Mouse (Mus musculus): ENCODE results near the gene Agrn. TPM values are rescaled to one million over a fixed set of nuclear protein-coding genes. Genes with fewer than 3 reads are reported as not detected.
"Not testable (repeated sequence)": the region's sequence is repeated elsewhere in the genome, so short reads cannot be mapped to it uniquely, and the experiment has no call there.

Agrn gene
- polyA plus RNA-seq, 1 experiment, result 37.5 TPM

DNA sequence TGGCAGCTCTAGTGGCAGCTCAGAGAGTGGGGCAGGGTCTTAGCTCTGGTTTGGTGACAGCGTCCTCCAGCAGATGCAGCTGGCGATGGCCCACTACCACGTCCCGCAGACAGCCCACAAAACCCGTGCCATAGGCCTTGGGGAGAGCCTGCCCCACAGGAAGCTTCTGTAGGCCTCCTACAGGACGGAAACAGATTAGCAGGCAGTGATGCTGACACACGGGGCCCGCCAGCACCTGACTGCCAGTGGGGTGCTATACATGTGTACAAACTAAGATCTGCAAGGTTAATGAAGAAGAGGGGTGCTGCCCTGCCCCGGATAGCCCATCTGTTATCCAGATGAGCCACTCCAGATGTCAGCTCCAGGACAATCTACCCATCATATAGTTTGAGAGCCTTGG is 30.8 kb downstream of the Agrn start:
- Histone ChIP-seq H3K4me3 (replicated peaks; ENCODE audit: control insufficient read depth, low read depth, low read length) (no peak overlapping the region), H3K27ac (ENCODE audit: control insufficient read depth, insufficient read depth, low read depth, low read length, poor library complexity) (no peak overlapping the region), H3K4me1 (ENCODE audit: control insufficient read depth, insufficient read depth, low read length) (no peaks in the 10 kb centered on the region)
- TF ChIP-seq POLR2A (IDR thresholded peaks at IDR 0.05; ENCODE audit: borderline replicate concordance, control insufficient read depth, low read depth, low read length) (no peak), CTCF (IDR thresholded peaks at IDR 0.05; ENCODE audit: control insufficient read depth, insufficient read depth, low read length) (peak; percentile 20; the same call in 1 of the 2 replicates)
- 49% methylated on average over 9 of the region's 9 CpGs for WGBS

- Histone ChIP-seq H3K27ac (ENCODE audit: control insufficient read depth, insufficient read depth, low read depth, low read length, poor library complexity) (no peak overlapping the region), H3K4me1 (ENCODE audit: control insufficient read depth, insufficient read depth, low read length) (no peaks in the 10 kb centered on the region), H3K4me3 (replicated peaks; ENCODE audit: control insufficient read depth, low read depth, low read length) (no peak overlapping the region)
- 82% methylated on average over 3 of the region's 3 CpGs for WGBS
- TF ChIP-seq POLR2A (IDR thresholded peaks at IDR 0.05; ENCODE audit: borderline replicate concordance, control insufficient read depth, low read depth, low read length) (no peak), CTCF (IDR thresholded peaks at IDR 0.05; ENCODE audit: control insufficient read depth, insufficient read depth, low read length) (no peak)
Measured at GRCm38 (mm10) chr4:156154771-156155170, 42.5 kb downstream of the Agrn start.

- H3K4me3 ChIP-seq (replicated peaks; ENCODE audit: control insufficient read depth, low read depth, low read length); H3K27ac ChIP-seq (ENCODE audit: control insufficient read depth, insufficient read depth, low read depth, low read length, poor library complexity); H3K4me1 ChIP-seq (ENCODE audit: control insufficient read depth, insufficient read depth, low read length): not testable (repeated sequence)
- WGBS, result 81% methylated on average over 10 of the region's 10 CpGs
Measured at GRCm38 (mm10) chr4:156150887-156151286, 46.4 kb downstream of the Agrn start.

DNA sequence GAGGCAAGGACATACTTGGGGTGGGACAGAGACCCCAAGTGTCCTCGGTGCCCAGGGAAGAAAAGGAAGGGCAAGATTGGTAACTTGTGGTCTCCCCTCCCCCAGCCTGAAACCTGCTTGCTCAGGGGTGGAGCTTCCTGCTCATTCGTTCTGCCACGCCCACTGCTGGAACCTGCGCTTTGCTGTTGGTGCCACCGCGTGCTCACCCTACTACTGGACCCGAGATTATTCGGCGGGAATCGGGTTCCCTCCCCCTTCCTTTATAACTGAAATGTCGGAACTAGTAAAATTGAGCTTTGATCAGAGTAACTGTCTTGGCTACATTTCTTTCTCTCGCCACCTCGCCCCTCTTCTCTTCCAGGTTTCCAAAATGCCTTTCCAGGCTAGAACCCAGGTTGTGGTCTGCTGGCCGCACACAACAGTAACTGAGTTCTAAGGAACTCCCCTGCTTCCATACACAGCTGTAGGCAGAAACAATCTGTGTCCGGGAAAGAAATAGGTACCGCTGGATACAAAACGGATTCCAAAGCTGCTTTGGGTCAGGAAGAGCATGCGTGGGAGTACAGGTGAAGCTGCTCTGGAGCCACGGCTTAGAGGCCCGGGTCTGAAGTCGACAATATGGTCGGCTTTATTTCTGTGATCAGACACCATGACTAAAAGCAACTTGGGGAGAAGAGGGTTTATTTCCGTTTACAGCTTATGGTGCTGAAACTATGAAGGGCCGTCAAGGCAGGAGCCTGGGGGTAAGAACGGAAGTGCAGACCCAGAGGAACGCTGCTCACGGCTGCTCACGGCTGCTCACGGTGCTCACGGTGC is 60.8 kb downstream of the Agrn start:
- Histone ChIP-seq H3K27ac (ENCODE audit: control insufficient read depth, insufficient read depth, low read depth, low read length, poor library complexity) (no peak overlapping the region), H3K4me1 (ENCODE audit: control insufficient read depth, insufficient read depth, low read length) (no peaks in the 10 kb centered on the region; the same call in 1 of the 2 replicates), H3K4me3 (replicated peaks; ENCODE audit: control insufficient read depth, low read depth, low read length) (no peak overlapping the region)
- TF ChIP-seq CTCF (IDR thresholded peaks at IDR 0.05; ENCODE audit: control insufficient read depth, insufficient read depth, low read length), result no peak
- no peak for TF ChIP-seq POLR2A (IDR thresholded peaks at IDR 0.05; ENCODE audit: borderline replicate concordance, control insufficient read depth, low read depth, low read length)
- WGBS, result 88% methylated on average over 30 of the region's 30 CpGs

- 87% methylated on average over 14 of the region's 14 CpGs for WGBS
- Histone ChIP-seq H3K4me3 (replicated peaks; ENCODE audit: control insufficient read depth, low read depth, low read length) (no peak overlapping the region), H3K27ac (ENCODE audit: control insufficient read depth, insufficient read depth, low read depth, low read length, poor library complexity) (no peak overlapping the region), H3K4me1 (ENCODE audit: control insufficient read depth, insufficient read depth, low read length) (no peaks in the 10 kb centered on the region; the same call in 1 of the 2 replicates)
- TF ChIP-seq CTCF (IDR thresholded peaks at IDR 0.05; ENCODE audit: control insufficient read depth, insufficient read depth, low read length) (no peak), POLR2A (IDR thresholded peaks at IDR 0.05; ENCODE audit: borderline replicate concordance, control insufficient read depth, low read depth, low read length) (no peak)
Measured at GRCm38 (mm10) chr4:156135801-156136200, 61.5 kb downstream of the Agrn start.

GRCm38 (mm10) chr4:156135112-156135511 is 62.2 kb downstream of the Agrn start:
- WGBS, result 89% methylated on average over 13 of the region's 13 CpGs
- Histone ChIP-seq H3K4me3 (replicated peaks; ENCODE audit: control insufficient read depth, low read depth, low read length) (no peak overlapping the region), H3K27ac (ENCODE audit: control insufficient read depth, insufficient read depth, low read depth, low read length, poor library complexity) (no peak overlapping the region), H3K4me1 (ENCODE audit: control insufficient read depth, insufficient read depth, low read length) (no peaks in the 10 kb centered on the region; the same call in 1 of the 2 replicates)
- TF ChIP-seq CTCF (IDR thresholded peaks at IDR 0.05; ENCODE audit: control insufficient read depth, insufficient read depth, low read length) (no peak), POLR2A (IDR thresholded peaks at IDR 0.05; ENCODE audit: borderline replicate concordance, control insufficient read depth, low read depth, low read length) (no peak)

DNA sequence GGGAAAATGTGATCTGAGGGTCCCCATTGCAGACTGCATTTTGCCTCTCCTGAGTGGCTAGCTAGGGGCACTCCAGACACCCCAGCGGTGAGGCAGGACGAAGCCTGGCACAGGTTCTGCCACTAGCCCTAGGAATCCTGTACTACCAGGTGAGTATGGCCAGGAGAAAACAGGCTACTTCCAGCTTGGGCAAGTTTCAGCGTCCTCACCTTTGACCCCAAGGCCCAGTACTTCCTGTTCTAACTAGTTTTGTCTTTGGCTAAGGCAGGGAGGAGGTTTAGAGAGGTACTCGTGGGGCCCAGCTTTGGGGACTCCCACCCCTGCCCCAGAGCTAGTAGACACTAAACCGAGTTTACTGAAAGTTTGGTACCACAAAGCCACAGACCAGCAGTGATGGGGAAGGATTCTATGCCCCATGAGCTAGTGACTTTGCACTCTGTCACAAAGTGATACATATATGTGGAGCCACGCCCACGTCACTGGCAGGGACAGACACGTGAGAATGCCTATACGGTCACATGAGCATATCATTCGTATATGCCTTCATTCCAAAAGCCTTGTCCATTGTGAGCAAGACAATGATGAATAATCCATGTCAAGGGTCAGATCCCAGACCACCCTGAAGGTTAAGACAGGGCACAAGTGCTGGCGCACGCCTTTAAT is 63.2 kb downstream of the Agrn start:
- Histone ChIP-seq H3K4me1 (ENCODE audit: control insufficient read depth, insufficient read depth, low read length) (no peaks in the 10 kb centered on the region; the same call in 1 of the 2 replicates), H3K27ac (ENCODE audit: control insufficient read depth, insufficient read depth, low read depth, low read length, poor library complexity) (no peak overlapping the region), H3K4me3 (replicated peaks; ENCODE audit: control insufficient read depth, low read depth, low read length) (no peak overlapping the region)
- no peak for TF ChIP-seq CTCF (IDR thresholded peaks at IDR 0.05; ENCODE audit: control insufficient read depth, insufficient read depth, low read length)
- no peak for TF ChIP-seq POLR2A (IDR thresholded peaks at IDR 0.05; ENCODE audit: borderline replicate concordance, control insufficient read depth, low read depth, low read length)
- 61% methylated on average over 12 of the region's 12 CpGs for WGBS

- Histone ChIP-seq H3K27ac (ENCODE audit: control insufficient read depth, insufficient read depth, low read depth, low read length, poor library complexity) (no peak overlapping the region), H3K4me1 (ENCODE audit: control insufficient read depth, insufficient read depth, low read length) (no peaks in the 10 kb centered on the region; the same call in 1 of the 2 replicates), H3K4me3 (replicated peaks; ENCODE audit: control insufficient read depth, low read depth, low read length) (no peak overlapping the region)
- no peak for TF ChIP-seq POLR2A (IDR thresholded peaks at IDR 0.05; ENCODE audit: borderline replicate concordance, control insufficient read depth, low read depth, low read length)
- no peak for TF ChIP-seq CTCF (IDR thresholded peaks at IDR 0.05; ENCODE audit: control insufficient read depth, insufficient read depth, low read length)
- 71% methylated on average over 5 of the region's 5 CpGs for WGBS
Measured at GRCm38 (mm10) chr4:156133334-156133733, 64.0 kb downstream of the Agrn start.
